Mouse (Mus musculus): ENCODE data around the gene Apod.
"Not testable (repeated sequence)": the region's sequence is repeated elsewhere in the genome, so short reads cannot be mapped to it uniquely, and the experiment has no call there.

The Apod gene

DNA sequence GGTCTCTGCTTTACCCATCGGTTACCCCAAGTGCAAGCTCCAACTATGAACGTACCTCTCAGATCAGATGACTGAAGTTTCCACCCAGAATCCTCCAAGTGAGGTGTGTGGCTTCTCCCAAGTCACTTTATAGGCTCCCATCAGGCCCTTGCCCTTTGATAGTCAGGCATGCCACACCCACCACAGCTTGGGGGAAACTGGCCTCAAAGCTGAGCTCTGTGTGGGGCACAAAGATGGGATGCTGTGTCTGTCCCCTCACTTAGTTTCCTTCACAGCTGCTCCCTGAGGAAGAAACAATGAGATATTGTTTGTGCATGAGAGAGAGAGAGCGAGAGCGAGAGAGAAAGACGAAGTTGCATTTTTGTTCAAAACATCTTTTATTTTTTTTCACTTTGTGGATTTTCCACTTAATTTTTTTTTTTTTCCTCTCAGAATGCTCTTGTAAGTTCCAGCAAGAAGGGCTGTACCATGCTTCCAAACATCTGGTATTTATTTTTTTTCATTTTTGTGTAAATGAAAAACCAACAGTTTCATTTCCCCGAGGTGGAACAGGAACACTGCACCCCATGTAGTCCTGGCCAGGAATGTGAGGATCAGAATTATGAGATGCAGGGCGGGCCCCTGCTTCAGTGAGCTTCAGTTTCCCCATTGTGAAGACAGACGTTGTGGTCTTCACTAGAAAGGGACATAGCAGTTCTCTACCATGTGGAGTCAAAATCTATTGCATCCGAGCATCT lies at the start of gene Apod:
Gene Apod (minus strand): TSS at position 312 of the 737 bp plus-strand sequence.
- DNase-seq, result no peak

DNA sequence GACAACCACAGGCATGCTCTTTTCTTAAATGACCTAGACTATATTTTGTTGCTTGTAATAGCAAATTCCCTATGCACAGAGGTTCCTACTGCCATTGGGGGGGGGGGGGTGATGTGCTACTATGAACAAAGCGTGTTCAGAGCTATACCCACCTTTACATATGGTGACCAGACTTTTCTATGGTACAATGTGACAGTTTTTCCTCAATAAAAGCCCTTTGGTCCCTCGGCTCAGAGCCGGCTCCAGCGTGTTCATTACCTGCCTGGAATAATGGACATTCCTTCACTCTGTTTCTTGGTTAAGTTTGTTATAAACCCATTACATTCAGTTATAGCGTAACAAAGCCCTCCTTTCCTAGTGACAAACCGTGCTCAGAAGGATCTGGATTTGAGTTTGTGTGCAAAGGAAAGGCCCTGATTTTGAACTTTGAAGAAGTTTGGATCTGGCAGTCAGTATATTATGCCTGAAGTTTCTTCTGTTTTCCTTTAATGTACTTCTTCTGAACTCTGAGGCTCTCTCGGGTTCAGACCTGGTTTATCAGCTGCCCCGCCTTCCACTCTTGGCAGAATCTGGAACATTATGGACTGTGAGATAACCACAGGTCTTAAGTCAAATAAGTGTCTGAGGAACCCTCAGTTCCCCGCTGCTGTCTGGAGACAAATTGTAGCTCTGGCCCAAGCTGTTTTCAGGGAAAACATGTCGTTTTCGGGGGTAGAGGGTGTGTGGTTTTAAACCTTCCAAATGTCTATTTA lies 49.3 kb upstream of the Apod start:
- DNase-seq, result no peak

DNA sequence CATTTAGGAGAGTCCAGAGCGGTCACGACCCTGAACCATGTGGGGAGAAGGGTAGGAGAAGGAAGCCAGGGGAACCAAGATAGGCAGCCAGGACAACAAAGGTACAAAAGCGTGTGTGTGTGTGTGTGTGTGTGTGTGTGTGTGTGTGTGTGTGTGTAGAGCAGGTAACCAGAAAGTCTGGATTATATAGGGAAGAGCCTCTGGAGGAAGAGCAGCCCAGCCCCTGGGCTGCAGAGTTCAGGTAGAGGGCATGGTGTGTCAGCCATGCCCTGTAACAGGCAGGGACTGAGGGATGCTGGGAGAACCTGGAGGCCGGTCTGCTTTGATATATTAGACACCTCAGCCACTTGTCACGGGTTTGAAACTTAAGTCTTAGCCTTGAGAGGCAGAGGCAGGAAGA lies 44.9 kb upstream of the Apod start:
- DNase-seq, result no peak

DNA sequence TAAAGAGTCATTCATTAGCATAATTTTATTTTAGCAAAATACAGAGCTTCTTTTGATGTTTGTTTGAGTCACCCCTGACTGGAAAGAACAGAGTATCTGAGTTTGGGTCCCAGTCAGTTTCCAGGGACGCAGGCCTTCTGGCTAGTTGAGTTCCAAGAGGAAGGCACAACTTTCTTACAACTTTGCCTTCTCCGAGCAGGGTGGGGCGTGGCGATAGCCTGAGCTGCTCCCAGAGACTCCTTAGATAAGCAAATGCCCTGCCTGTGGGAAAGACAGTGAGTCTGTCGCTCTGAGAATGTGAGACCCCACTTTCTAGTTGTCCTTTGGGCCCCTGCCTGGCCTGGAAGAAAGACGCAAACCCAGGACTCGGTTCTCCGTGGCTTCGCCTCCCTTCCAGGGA lies 44.4 kb upstream of the Apod start:
- no peak for DNase-seq

DNA sequence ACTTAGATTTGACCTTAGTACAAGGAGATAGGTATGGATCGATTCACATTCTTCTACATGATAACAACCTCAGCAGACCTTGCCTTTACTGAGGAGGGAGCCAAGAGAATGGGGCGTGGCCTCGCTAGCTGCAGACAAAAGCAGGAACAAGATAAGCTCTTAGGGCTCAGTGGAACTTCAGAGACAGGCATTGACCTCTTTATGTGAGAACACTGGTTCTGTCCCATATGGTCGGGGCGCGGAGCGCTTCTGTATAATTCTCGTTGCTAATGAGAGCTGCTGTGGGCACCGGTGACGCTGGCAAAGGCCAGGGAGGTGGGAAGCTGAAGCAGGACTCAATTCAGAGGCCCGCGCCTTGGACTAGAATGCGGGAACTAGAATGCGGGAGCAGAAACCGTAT lies 44.0 kb upstream of the Apod start:
- no peak for DNase-seq

DNA sequence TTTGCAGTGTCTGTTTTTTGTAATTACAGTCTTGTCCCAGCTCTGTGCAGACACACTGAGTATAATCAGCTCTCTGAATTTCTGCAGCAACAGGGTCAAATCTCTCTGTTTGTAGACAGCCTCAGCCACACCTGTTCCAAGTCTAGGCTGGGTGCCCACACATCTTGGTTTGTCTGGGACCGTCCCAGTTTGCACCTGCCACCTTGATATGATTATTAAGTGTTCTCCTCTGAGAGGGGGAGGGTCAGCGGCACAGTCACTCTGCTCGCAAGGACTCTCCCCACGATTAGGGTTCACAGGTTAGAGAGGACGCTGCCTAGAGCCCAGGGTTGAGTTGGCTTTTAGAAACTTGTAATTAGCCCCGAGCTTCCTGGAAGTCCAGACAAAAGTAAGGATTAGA lies 41.3 kb upstream of the Apod start:
- no peak for DNase-seq

DNA sequence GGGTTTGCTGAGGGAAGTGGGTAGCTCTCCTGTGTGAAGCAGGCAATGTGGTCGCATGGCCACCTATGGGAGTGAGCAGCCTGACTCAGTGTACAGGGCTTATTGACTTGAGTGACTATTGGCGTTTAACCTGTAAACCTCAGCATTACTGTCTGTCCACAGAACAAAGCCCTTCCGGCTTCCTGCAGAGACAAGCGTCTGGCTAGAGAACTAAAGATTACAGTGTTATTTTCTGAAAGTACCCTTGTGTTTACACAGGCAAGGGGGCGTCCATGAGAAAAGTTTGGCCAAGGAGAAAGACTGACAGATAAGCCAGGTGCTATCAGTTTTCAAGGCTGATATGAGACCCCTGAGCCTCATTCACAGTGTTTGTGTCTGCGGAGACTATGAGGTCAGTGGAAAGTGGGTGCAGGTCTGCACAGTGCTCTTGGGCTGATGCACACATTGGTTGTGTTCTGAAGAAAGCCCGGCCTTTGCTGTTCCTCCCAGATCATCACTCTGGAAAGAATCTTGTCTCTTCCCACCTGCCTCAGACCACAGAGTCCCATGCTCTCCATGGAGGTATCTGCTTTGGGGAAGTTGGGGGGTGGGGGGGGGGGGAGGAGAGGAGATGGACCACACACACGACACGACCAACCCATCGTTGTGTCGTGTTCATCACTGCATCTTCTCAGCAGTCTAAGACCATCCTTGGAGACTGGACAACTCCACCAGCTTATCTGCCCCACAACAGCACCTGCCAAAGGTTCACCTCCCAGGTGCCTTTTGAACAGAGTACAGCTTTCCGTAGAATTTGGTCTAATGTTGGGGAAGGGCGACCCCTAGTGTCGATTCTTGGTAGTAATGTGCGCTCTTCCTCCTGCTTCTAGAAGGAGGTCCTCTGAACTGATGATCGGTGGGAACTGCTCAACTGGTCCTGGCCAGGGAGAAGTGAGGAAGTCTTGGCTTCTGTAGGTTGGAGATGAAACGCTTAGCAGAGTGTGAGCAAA lies 40.0 kb upstream of the Apod start:
- peak; percentile 48 for DNase-seq

DNA sequence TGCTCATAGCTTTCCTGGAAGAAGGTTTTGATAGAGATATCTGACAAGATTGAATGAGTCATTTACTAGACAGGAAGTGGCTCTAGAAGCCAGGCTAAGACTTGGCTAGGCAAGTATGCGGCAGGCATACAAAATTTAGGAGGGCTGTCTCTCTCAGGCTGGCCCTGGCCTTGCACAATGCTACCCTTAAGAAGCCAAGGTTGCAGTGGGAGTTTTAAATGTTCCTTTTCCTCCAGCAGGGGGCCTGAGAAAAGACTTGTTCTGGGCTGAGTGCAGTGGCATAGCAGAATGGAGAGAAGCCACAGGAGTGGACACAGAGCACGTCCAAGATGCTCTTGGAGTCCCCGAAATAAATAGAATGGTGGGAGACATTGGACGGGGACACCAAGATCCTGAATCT lies 38.4 kb upstream of the Apod start:
- no peak for DNase-seq

DNA sequence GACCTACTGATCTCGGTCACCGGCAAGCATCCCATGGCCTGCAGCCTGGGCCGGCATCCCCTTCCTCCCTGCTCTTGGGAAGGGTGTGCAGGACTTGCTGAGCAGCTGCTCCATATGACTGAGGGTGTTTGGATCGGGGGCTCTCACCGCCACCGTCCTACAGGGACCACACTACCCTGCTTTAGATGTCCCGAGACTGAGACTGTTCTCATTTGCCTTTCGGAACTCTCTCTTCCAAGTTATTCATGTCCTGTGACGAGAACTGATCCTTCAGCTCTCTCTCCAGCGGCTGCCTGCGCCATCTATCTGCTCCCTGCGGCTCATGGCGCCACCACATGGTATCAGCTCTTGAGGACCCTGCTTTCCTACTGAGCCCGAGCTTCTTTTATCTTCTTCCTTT lies 33.0 kb upstream of the Apod start:
- DNase-seq, result peak; percentile 73

DNA sequence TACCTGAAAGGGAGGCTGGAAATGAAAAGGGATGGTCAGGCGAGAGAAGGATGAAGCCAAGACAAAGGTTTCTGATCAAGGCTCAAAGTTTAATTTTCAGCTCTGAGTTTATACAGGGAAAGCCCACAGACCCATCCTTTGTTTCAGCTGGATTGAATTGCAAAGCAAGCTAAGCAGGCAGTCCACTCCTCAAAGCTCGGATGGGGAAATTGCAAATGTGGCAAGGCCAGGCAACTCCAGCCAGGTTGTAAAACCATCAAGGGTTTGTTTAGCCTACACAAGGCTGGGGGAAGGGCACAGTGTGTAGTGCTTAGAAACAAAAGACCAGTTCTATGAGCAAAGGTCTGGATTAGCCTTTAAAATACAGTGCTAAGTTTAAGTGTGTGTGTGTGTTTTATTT lies 28.4 kb upstream of the Apod start:
- no peak for DNase-seq

DNA sequence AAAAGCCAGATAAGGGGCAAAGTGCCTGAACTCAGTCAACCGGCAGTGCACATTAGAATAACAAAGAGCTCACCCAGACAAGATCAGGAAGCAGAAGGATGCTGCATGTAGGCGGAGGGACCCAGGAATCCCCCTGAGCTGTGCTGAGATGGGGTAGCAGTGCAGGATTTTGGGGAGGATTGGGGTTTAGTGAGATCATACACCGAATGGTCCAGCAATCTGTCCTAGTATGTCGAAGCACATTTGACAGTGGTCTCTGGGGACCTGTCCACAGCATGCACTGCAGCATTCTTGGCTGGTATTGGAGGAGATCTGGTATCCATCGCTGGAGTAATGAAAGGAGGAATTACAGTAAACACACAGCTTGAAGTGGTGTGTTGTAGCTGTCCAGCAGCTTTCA lies 27.9 kb upstream of the Apod start:
- DNase-seq, result no peak

DNA sequence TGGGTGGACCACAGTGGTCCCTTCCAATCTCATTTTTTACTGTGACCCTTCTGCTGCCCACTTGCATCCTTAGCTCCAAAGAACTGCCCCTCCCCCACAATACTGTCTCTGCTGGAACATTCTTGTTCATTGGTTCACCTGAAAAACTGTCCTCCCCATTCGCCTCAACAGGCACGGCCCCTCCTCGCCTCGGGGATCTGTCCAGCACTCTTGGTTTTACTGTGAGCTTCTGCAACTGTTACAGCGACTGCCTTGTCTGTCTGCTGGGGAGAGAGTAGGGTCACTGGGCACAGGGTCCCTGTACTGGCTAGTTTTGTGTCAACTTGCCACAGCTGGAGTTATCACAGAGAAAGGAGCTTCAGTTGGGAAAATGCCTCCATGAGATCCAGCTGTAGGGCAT lies 24.7 kb upstream of the Apod start:
- DNase-seq, result no peak

DNA sequence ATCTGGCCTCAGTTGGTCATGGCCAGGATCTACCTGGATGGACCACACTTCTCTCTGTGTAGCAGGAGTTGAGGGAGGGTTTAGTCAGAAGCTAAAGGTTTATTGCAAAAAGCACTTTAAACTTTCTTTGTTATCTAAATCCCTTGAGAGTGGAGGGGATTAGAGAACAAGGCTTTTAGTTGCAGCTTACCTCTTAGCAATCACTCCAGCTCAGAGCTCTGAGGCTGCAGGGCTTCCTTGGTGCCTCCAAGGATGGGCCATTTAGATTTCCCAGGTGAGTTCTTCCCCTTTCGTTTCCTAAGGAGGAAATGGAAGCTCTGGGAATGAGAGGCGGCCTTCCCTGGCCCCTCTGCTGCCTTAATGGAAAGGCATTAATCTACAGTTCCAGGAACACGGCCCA lies 23.3 kb upstream of the Apod start:
- DNase-seq, result no peak

DNA sequence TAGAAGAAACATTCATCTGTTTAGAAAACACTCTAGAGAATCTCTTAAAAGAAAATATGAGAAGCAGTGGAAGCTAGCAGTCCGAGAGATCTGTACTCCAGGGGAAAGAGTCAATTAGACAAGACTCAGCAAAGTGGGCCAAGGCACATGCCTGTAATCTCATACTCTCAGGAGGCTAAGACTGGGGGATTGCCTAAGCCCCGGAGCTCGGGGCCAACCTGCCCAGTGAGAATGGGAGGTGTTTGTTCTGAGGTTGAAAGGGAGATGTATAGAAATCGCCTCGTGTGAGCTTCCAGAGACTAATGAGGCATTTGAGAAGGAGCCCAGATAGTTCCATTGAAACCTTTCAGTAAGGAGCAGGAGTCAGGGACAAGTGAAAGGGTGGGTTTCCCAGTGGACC lies 20.2 kb upstream of the Apod start:
- DNase-seq, result no peak

DNA sequence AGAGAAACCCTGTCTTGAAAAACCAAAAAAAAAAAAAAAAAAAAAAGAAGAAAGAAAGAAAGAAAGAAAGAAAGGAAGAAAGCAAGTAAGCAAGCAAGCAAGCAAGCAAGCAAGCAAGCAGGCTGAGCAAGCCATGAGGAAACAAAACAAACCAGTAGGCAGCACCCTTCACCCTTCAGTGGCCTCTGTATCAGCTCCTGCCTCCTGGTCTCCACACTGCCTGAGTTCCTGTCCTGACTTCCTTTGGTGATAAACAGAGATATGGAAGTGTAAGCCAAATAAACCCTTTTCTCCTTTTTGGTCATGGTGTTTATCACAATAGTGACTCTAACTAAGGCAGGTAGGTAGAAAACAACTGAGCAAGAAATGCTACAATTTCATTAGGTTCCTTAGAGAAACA lies 18.0 kb upstream of the Apod start:
- DNase-seq, result no peak

DNA sequence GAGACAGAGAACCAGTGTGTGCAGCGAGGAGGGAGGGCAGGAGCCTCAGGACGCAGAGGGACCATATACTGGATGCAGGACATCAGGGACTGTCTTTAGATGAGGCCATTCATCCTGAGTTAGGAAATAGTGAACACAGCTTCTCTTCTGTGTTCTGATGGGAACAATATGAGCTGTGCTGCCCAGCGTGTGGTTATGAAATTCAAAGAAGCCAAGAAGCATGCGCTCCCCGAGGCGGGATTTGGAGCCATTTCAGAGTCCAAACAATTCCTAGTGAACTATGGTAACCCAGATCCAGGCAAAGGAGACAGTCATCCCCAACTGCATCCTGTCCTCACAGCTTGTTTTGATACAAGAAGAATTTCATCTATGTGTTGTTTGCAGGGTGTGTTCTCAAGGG lies 16.4 kb upstream of the Apod start:
- DNase-seq, result not testable (repeated sequence)

DNA sequence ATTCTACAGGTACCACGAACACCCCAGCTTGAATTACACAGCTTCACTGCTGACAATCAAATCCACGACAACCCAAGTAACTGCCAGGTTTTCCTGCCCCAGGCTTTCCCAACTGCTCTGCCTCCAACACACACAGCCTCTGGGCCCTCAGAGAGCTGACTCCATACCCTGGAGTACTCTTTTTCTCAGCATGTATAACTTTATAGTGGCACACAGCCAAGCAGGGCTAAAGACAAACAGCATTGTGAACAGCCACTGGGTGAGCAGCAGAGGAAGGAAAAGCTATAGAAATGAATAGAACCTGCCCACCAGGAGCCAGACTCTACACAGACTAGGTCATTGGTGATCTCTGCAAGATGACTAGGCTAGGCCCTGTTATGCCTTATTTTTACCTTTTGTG lies 15.1 kb upstream of the Apod start:
- no peak for DNase-seq

DNA sequence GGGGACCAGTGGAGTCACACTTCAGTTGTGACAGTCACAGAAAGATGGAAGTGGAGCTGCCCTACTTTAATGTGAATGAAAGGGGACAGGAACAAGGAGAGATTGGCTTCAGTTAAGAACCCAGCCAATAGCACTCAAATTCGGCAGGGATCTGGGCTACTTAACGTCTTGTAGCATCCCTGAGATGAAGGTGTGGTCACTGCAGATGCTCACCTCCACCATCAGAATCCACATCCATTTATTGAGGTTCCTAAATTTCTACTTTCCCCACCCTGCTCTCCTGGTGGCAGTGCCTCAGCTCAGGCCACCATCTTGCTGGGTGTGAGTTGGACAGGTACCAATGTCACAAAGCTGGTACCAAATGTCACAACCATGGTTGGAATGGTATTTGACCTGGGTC lies 13.3 kb upstream of the Apod start:
- DNase-seq, result no peak

DNA sequence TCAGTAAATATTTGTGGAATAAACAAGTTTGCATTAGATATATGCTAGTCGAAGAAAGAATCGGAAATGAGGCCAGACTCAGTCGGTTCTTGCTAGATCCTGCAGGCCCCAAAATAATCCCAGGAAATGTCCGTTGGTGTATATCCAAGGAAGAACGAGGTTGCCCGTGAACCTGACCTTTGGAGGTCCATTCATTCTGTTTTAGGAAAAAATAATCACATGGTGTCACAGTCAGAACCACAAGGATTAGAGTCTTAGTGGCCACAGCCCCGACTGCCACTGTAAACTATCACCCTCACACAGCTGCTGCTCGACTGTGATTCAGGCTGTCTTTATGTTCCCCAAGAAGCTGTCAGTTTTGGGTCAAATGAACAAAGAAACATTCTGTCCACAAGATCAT lies 12.8 kb upstream of the Apod start:
- DNase-seq, result no peak

DNA sequence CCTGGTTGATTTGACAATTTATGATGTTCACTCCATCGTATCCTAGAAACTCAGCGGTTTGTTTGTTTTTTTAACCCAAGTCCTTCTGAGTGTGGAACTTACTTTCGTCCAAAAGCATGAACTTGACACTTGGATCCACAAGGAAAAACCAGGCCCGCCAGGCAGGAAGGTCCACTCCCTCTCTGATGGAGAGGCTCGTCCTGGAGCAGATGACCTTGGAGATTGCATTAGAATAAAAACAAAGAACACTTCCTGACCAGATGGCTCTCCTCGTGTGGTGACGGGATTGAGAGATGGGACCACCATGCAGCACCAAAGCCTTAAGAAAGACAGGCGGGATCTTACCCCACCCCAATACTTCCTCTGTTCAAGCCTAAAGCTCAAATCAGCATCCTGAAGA lies 12.1 kb upstream of the Apod start:
- no peak for DNase-seq

DNA sequence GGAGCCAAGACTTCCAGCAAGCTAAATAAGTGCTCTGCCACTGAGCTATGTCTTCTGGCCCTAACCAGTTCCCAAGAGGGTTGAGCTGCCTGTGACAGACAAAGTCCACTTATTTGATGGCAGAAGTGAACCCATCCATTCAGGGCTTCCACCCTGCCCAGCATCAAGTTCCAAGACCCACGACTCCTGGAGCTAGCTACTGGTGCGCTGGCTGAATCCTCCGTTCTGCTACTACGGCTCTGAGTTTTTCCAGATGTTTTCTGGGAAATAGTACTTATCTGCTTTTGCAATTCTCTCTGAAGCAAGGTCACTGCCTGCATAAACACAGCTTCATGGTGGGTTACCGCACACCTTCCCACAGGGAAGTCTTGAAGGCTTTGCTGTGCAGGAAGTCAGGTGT lies 11.4 kb upstream of the Apod start:
- DNase-seq, result no peak

DNA sequence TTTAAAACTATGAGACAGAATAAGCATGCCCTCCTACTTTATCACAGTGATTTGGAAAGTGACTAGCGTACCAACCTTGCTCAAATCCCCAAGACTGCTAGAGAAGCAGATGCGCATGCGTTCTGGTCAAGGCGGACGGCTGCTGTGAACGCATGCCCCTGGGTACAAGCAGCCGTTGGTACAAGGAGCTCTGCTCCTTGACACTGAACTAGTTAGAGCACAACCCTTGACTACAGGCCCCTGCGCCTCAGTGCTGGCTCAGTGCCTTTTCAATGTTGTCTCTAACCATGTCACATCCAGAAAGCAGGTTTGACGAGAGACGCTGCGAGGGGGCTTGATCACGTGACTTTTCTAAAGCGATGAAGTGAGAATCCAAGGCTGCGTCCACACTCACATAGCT lies 10.5 kb upstream of the Apod start:
- no peak for DNase-seq

DNA sequence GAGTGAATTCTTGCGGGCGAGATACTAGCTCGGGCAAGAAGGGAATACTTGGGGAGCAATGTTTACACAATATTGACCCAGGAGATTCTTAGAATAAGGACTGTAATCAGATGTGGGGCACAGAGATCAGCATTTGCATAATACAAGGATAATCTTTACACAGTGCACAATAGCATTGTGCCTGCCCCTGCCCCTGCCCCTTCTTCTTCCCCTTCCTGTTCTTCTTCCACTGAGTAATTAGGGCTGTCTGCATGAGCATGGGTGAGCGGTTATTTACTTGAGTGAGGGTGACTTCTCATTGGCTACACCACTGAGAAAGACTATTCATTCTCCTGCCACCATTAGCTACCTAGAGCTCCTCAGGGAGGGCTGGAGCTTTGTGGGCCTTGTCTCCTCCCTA lies 6.9 kb upstream of the Apod start:
- DNase-seq, result no peak

DNA sequence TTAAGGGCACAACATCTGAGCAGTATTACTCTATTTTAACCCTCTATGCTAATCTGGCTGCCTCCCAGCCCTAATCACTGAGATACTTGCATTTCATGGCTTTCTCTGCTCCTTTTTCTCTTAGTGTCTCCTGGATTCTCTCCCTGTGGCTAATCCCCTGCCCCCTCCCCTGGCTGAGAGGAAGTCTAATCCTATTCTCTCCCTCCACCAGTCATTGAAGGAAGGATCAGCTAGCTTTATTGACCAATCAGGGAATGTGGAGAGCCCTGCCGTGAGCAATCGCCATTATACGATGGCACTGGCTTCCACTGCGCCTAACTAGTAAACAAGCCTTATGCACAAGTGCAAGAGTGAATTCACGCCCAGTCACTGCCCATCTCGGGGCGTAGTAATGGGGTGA lies 6.3 kb upstream of the Apod start:
- DNase-seq, result no peak

All from right cerebral cortex, postnatal 25 days (tissue).